Mouse (Mus musculus): ENCODE measurements around the gene Amfr.

Amfr gene

GRCm38 (mm10) chr8:93938193-93938592 is 74.4 kb downstream of the Amfr start:
- in situ Hi-C loops (cut with MboI, MseI), result no loop called here

- in situ Hi-C loops (cut with MboI, MseI), result no loop called here
These were observed 79.4 kb downstream of the Amfr start for GRCm38 (mm10) chr8:93933288-93933687.

- in situ Hi-C loops (cut with MboI, MseI), result no loop called here
These were observed 79.8 kb downstream of the Amfr start for GRCm38 (mm10) chr8:93932873-93933272.

- in situ Hi-C loops (cut with MboI, MseI), result no loop called here
These were observed 81.3 kb downstream of the Amfr start for GRCm38 (mm10) chr8:93931336-93931735.

GRCm38 (mm10) chr8:93929233-93929632 is 83.4 kb downstream of the Amfr start:
- in situ Hi-C loops (cut with MboI, MseI), result no loop called here

- in situ Hi-C loops (cut with MboI, MseI), result no loop called here
These were observed 87.1 kb downstream of the Amfr start for GRCm38 (mm10) chr8:93925513-93925912.

- in situ Hi-C loops (cut with MboI, MseI), result no loop called here
These were observed 88.7 kb downstream of the Amfr start for GRCm38 (mm10) chr8:93923897-93924334.
